Mouse (Mus musculus): ENCODE measurements around the gene Gba2. TPM values are rescaled to one million over a fixed set of nuclear protein-coding genes. Genes with fewer than 3 reads are reported as not detected.
A peak's percentile ranks its signal among the peaks of the same experiment; 100 is the strongest.

Gba2 gene
- polyA plus RNA-seq, 1 experiment from 2014 or later: 20.3 TPM

DNA sequence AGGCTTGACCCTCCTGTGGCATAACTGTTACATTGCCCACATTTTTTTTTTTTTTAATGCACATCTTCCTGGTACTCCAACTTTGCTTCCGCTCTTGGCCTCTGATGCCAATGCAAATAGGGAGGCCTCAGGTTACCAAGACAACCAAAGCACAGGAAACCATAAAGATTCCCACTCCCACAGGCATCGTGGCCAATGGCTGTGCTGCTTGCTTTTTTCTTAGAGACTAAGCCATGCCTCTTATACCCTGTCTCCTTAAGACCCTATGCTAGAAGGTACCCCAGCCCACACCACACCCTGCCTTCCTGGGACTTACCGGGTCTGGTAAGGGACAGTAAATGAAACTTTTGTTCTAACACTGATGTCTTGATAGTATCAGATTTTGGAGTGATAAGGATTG, 14.8 kb upstream of the Gba2 start:
- no peak for ATAC-seq (ENCODE audit: extremely low read depth, insufficient number of reproducible peaks, low FRiP score, low TSS enrichment)
- Histone ChIP-seq H3K27ac (replicated peaks) (no peak overlapping the region), H3K9me3 (no peaks in the 10 kb centered on the region), H3K36me3 (no peaks in the 10 kb centered on the region), H3K27me3 (replicated peaks) (no peaks in the 10 kb centered on the region), H3K9ac (no peak overlapping the region), H3K4me1 (0 out of 2 replicates have a peak, but pooled peaks cover under 1% of the 10 kb centered on the region), H3K4me2 (no peak overlapping the region), H3K4me3 (no peak overlapping the region)
- 67% methylated on average over 3 of the region's 3 CpGs for WGBS

DNA sequence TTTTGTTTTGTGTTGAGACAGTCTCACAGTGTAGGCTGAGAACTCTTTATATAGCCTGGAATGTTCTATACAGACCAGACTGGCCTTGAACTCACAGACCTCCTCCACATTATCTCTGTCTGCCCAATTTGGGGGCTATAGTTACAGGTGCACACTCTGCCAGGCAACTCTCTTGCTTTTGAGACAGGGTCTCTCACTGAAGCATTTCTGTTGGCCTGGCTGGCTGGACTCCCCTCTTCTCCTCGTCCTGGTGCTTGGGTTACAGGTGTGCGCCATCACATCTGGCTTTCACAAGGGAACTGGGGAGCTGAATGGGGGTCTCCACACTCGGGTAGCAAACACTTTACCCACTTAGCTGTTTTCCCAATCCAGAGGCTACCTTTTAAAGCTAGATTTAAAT, 13.3 kb upstream of the Gba2 start:
- no peak for ATAC-seq (ENCODE audit: extremely low read depth, insufficient number of reproducible peaks, low FRiP score, low TSS enrichment)
- peaks cover 10% of the 10 kb centered on the region for H3K4me1 ChIP-seq
- no peak overlapping the region for H3K4me2 ChIP-seq
- no peak overlapping the region for H3K4me3 ChIP-seq
- no peak overlapping the region for H3K27ac ChIP-seq (replicated peaks)
- no peak overlapping the region for H3K9ac ChIP-seq
- no peaks in the 10 kb centered on the region for H3K9me3 ChIP-seq
- WGBS: 68% methylated on average over 3 of the region's 3 CpGs
- H3K36me3 ChIP-seq: no peaks in the 10 kb centered on the region
- H3K27me3 ChIP-seq (replicated peaks): no peaks in the 10 kb centered on the region

DNA sequence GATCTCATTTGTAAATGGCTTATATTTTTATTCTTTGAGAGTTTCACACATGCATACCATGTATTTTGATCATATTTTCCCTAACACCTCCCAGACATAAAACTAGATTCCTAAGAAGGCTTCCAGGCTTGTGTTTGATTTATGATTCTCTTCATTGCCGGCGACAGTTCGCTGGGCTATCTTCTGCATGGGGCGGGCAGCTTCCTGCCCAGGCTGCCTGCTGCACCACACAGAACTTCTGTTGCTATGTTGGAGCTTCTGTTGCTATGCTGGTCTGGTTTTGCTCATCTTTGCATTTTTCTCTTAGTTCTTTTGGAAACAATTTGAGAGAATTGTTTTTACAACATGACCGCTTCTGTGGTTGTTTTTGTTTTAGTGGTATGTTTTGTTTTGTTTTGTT, 12.9 kb upstream of the Gba2 start:
- peaks cover 10% of the 10 kb centered on the region for H3K4me1 ChIP-seq
- 50% methylated on average over 5 of the region's 5 CpGs for WGBS
- H3K36me3 ChIP-seq: no peaks in the 10 kb centered on the region
- no peaks in the 10 kb centered on the region for H3K27me3 ChIP-seq (replicated peaks)
- no peak for ATAC-seq (ENCODE audit: extremely low read depth, insufficient number of reproducible peaks, low FRiP score, low TSS enrichment)
- no peak overlapping the region for H3K4me3 ChIP-seq
- H3K27ac ChIP-seq (replicated peaks): no peak overlapping the region
- H3K9ac ChIP-seq: no peak overlapping the region
- H3K4me2 ChIP-seq: no peak overlapping the region
- H3K9me3 ChIP-seq: no peaks in the 10 kb centered on the region

DNA sequence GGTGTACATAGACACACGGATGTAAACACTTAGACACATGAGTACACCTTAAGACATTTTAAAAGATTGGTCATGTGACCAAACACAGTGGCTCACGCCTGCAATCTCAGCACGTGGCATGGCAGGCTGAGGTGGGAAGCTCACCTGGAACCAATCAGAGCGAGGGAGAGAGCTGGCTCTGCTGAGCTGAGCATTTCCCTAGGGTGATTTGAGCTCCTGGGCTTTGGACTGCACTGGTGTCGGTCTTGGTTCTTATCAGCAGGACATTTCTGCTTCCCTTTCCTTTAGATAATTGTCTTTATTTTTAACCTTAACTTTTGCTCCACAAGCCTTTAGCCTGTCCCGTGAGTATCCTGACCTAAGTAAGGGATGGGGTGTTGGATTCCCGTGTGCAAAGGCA, 9.0 kb upstream of the Gba2 start:
- Histone ChIP-seq H3K4me2 (no peak overlapping the region), H3K9ac (no peak overlapping the region), H3K4me3 (no peak overlapping the region), H3K27me3 (replicated peaks) (no peaks in the 10 kb centered on the region), H3K27ac (replicated peaks) (no peak overlapping the region), H3K9me3 (no peaks in the 10 kb centered on the region), H3K4me1 (peaks cover 33% of the 10 kb centered on the region), H3K36me3 (peaks cover 22% of the 10 kb centered on the region)
- WGBS: 32% methylated on average over 7 of the region's 7 CpGs
- ATAC-seq (ENCODE audit: extremely low read depth, insufficient number of reproducible peaks, low FRiP score, low TSS enrichment): no peak

DNA sequence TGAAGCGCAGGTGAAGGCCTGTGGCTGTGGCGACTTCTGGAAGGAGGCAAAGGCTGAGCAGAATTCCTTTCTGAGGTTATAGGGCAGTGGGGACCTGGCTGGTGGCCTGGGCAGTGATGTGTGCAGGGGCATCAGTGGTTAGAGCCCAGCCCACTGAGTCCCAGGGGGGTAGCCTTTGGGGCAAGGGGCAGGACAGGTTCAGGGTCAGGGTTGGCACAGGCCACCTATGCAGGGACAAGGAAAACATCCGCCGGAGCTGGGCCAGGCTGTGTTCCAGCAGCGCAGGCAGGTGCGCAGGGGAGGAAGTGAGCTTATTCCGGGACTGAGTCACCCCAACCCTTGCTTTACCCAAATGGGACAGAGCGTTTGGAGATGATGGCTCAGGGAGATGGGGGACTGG, 7.7 kb upstream of the Gba2 start:
- ATAC-seq (ENCODE audit: extremely low read depth, insufficient number of reproducible peaks, low FRiP score, low TSS enrichment): no peak
- 59% methylated on average over 8 of the region's 8 CpGs for WGBS
- H3K4me3 ChIP-seq: no peak overlapping the region
- H3K9ac ChIP-seq: no peak overlapping the region
- H3K27ac ChIP-seq (replicated peaks): no peak overlapping the region
- H3K27me3 ChIP-seq (replicated peaks): no peaks in the 10 kb centered on the region
- no peaks in the 10 kb centered on the region for H3K9me3 ChIP-seq
- H3K36me3 ChIP-seq: peaks cover 35% of the 10 kb centered on the region
- peaks cover 33% of the 10 kb centered on the region for H3K4me1 ChIP-seq
- H3K4me2 ChIP-seq: no peak overlapping the region

DNA sequence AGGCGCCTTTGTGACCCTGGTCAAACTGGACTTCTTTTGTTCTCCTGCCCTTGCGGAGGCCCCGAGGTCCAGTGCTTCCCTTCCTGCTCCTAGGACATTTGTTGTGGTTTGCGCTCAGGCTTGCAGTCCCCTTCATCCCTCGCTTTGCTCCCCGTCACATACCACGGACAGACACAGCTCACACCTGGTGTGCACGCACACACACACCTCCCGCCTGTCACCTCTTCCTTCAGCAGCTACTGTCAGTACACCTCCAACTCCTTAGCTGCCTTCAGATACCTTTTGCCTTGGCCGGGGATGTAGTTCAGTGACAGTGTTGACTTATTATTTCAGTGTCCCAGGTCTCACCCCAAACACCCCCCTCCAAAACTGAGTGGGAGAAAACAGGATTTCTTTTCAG, 7.0 kb upstream of the Gba2 start:
- no peak overlapping the region for H3K27ac ChIP-seq (replicated peaks)
- H3K9ac ChIP-seq: no peak overlapping the region
- no peak overlapping the region for H3K4me3 ChIP-seq
- H3K27me3 ChIP-seq (replicated peaks): no peaks in the 10 kb centered on the region
- H3K4me1 ChIP-seq: peaks cover 33% of the 10 kb centered on the region
- 52% methylated on average over 10 of the region's 10 CpGs for WGBS
- no peak for ATAC-seq (ENCODE audit: extremely low read depth, insufficient number of reproducible peaks, low FRiP score, low TSS enrichment)
- H3K36me3 ChIP-seq: peaks cover 42% of the 10 kb centered on the region
- H3K4me2 ChIP-seq: no peak overlapping the region
- no peaks in the 10 kb centered on the region for H3K9me3 ChIP-seq

DNA sequence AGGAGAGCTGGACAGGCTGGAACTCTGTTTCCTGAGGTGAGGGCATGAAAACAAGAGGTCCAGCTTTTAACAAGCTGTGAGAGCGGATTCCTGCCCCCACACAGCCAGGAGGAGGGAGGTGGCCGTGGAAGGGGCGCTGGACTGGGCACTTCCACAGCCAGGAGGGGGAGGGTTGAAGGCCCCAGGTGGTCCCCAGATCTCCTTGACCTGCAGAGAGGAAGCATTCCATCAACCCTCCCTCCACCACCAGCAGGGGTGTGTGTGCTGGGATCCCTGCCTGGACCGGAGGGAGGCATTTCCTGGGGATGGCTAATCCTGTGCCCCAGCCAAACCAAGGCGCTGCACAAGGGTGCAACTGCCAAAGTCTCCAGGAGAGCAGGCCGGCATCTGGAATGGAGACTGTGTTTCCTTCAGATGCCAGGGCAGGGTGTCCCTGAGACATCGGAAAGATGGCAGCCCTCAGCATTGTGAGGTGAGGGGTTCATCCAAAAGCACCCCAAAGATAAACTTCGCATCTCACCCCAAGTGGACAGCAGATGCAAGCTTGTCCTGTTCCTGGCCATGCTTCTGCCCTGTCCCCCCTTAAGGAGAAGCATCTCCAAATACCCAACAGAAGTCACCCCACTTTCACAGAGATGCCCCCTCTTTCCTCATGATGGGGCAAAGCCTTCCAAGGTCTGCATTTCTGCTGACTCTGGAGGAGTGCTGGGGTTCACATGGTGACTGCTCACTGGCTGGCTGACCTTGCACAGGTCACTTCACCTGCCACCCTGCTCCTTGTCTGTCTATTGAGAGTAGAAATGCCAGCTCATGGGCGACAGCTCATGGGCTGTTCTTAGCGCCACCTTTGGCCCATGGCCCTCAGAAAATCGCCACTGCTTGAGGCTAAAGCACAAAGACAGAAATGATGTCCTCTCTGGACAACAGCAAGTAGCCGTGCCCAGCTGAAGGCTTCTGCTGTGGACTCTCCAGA, 6.1 kb upstream of the Gba2 start, which contains the start of gene Msmp:
Msmp (minus strand) TSS at position 51 of the 973 bp plus-strand sequence.
- H3K4me2 ChIP-seq: no peak within 1 kb of the TSS
- no peak for ATAC-seq (ENCODE audit: extremely low read depth, insufficient number of reproducible peaks, low FRiP score, low TSS enrichment)
- H3K9ac ChIP-seq: no peak within 1 kb of the TSS
- no peaks in the 10 kb centered on the region for H3K9me3 ChIP-seq
- no peak within 1 kb of the TSS for H3K4me3 ChIP-seq
- H3K4me1 ChIP-seq: peaks cover 37% of the 10 kb centered on the region
- H3K27ac ChIP-seq (replicated peaks): no peak within 1 kb of the TSS
- H3K27me3 ChIP-seq (replicated peaks): no peaks in the 10 kb centered on the region
- 53% methylated on average over 12 of the region's 12 CpGs for WGBS
- H3K36me3 ChIP-seq: peaks cover 49% of the 10 kb centered on the region

DNA sequence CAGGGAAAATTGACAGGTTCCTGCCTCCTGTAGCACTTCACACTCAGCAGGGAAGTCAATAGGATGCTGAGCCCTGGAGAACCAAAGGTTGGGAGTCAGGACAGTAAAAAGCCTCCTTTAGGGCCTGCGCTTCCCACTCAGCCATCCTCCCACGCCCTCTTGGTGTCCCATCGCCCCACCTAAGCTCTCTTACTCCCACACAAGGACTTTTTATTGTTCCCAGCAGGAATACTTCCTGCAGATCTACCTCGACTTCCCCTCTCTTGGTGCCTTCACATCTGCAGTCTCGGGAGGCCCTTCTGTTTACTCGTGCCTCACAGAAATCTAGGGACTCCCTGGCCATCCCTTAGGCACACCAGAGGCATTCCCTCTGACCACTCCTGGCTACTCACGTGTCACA, 4.7 kb upstream of the Gba2 start:
- no peaks in the 10 kb centered on the region for H3K9me3 ChIP-seq
- no peak overlapping the region for H3K27ac ChIP-seq (replicated peaks)
- H3K4me3 ChIP-seq: no peak overlapping the region
- peaks cover 42% of the 10 kb centered on the region for H3K4me1 ChIP-seq
- H3K9ac ChIP-seq: no peak overlapping the region
- ATAC-seq (ENCODE audit: extremely low read depth, insufficient number of reproducible peaks, low FRiP score, low TSS enrichment): no peak
- WGBS: 65% methylated on average over 7 of the region's 7 CpGs
- peaks cover 49% of the 10 kb centered on the region for H3K36me3 ChIP-seq
- no peak overlapping the region for H3K4me2 ChIP-seq
- no peaks in the 10 kb centered on the region for H3K27me3 ChIP-seq (replicated peaks)

DNA sequence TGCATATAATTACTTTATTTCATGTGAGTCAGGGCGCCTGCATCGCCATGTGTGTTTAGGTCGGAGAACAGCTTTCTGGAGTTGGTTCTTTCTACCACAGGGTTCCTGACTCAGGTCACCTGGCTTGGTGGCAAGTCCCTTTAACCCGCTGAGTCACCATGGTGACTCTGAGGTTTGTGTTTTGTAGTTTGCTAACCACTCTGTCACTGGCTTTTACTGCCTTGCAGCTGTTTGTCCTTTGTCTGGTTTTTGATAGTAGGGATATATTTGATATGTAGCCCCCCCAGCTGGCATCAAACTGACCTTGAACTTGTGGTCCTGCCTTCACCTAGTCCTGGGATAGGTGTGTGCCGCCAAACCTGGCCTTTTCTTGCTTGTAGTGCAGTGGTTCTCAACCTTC, 3.6 kb upstream of the Gba2 start:
- no peak for ATAC-seq (ENCODE audit: extremely low read depth, insufficient number of reproducible peaks, low FRiP score, low TSS enrichment)
- H3K27ac ChIP-seq (replicated peaks): no peak overlapping the region
- peaks cover 49% of the 10 kb centered on the region for H3K36me3 ChIP-seq
- no peak overlapping the region for H3K4me2 ChIP-seq
- H3K9ac ChIP-seq: no peak overlapping the region
- WGBS: 89% methylated on average over 5 of the region's 5 CpGs
- peaks cover 41% of the 10 kb centered on the region for H3K4me1 ChIP-seq
- H3K4me3 ChIP-seq: no peak overlapping the region
- no peaks in the 10 kb centered on the region for H3K27me3 ChIP-seq (replicated peaks)
- H3K9me3 ChIP-seq: no peaks in the 10 kb centered on the region

DNA sequence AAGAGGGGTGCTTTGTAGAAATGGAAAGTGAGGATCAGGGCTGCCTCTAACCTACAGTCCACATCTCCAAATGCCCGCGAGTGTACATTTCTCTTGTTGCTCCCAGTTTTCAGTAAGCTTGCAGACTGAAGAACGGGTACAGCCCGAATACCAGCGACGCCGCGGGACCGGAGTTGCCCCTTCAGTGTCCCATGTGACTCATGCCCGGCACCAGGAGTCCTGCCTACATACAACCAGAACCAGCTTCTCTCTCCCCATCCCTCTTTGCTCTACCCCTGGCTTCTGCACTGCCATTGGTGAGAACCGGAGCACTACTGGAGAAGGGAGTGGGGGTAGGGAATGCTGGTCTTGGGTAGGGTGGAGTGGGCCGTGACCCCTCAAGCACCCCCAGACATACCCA, 2.7 kb upstream of the Gba2 start:
- 93% methylated on average over 12 of the region's 12 CpGs for WGBS
- H3K4me2 ChIP-seq: no peak overlapping the region
- ATAC-seq (ENCODE audit: extremely low read depth, insufficient number of reproducible peaks, low FRiP score, low TSS enrichment): no peak
- H3K4me3 ChIP-seq: no peak overlapping the region
- no peaks in the 10 kb centered on the region for H3K9me3 ChIP-seq
- H3K9ac ChIP-seq: no peak overlapping the region
- H3K36me3 ChIP-seq: peaks cover 49% of the 10 kb centered on the region
- H3K27me3 ChIP-seq (replicated peaks): no peaks in the 10 kb centered on the region
- peaks cover 49% of the 10 kb centered on the region for H3K4me1 ChIP-seq
- H3K27ac ChIP-seq (replicated peaks): no peak overlapping the region

DNA sequence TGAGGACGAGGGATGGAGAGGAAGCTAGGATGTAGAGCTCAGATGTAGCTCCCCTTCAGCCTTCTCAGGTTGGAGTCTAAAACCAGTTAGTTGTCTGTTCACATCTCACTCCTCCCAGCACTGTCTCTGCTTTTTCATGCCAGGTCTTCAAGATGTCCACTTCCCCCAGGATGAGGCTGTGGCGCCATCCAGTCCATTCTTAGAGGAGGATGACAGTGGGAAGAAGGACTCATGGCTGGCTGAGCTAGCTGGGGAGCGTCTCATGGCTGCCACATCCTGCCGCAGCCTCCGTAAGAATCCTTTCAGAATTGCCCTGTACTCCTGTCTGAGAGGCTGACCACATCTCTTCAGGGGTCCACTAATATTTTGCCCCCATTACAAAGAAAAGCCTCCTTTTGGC, 2.0 kb upstream of the Gba2 start:
- Histone ChIP-seq H3K4me2 (no peak overlapping the region), H3K9ac (no peak overlapping the region), H3K4me1 (peaks cover 52% of the 10 kb centered on the region), H3K36me3 (peaks cover 49% of the 10 kb centered on the region), H3K9me3 (no peaks in the 10 kb centered on the region), H3K27me3 (replicated peaks) (no peaks in the 10 kb centered on the region), H3K4me3 (no peak overlapping the region), H3K27ac (replicated peaks) (no peak overlapping the region)
- ATAC-seq (ENCODE audit: extremely low read depth, insufficient number of reproducible peaks, low FRiP score, low TSS enrichment): no peak
- WGBS: 87% methylated on average over 5 of the region's 5 CpGs

DNA sequence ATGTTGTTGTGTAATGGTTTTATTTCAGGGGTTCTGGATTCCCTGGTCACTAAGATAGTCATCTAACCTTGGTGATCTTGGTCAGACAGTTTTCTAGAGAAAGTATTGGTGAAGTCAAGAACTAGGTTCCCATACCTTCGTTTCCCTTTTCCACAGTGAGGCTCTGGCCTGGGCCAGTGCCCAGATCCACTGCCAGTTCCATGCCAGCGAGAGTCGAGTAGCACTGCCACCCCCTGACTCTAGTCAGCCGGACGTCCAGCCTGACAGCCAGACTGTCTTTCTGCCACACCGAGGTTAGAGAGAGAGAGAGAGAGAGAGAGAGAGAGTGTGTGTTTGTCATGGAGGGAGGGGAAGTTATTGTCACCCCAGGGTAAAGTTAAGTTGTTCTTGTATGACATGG, 1.1 kb upstream of the Gba2 start:
- H3K27ac ChIP-seq (replicated peaks): no peak overlapping the region; the same call in 1 of the 2 replicates
- H3K4me2 ChIP-seq: peak overlapping the region; percentile 98
- WGBS: 84% methylated on average over 6 of the region's 6 CpGs
- ATAC-seq (ENCODE audit: extremely low read depth, insufficient number of reproducible peaks, low FRiP score, low TSS enrichment): no peak
- H3K9ac ChIP-seq: peak overlapping the region; percentile 95
- peak overlapping the region; percentile 90 for H3K4me3 ChIP-seq
- no peaks in the 10 kb centered on the region for H3K9me3 ChIP-seq
- H3K36me3 ChIP-seq: peaks cover 47% of the 10 kb centered on the region
- H3K27me3 ChIP-seq (replicated peaks): no peaks in the 10 kb centered on the region
- peaks cover 53% of the 10 kb centered on the region for H3K4me1 ChIP-seq

Data from heart, embryonic 13.5 days (tissue).